Mouse (Mus musculus) ES-Bruce4 (cell line): ENCODE data around the gene Myo1d.

Source experiments
- CTCF ChIP-seq: IDR thresholded peaks from one replicate; pipeline ENCODE4 v1.8.1; 2011; ENCODE audit warnings: low read depth, low read length
- POLR2A ChIP-seq: IDR thresholded peaks from one replicate; pipeline ENCODE4 v1.8.1; 2011; ENCODE audit warnings: low read length; ENCODE audit not compliant: insufficient read depth

DNA sequence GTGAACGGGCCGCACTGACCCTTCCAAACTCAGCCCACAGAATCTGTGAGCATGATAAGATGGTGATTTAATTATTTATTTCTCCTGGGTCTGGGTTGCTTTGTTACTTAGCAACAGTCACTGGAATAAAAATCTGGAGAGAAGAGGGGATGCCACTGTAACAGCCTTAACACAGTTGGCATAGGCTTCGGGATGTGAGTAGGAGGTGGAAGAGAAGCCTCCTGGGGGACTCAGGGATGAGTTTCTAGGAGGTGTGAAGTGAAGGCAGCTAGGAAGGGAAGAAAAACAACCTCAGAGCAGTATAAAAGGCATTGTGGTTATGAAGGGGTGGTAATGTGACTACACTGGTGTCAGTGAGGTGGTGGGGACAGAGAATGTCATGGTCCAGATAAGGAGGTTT is 213.5 kb downstream of the Myo1d start:
- TF ChIP-seq CTCF = no peak
- TF ChIP-seq POLR2A = no peak
